Mouse (Mus musculus) CH12.LX (cell line): ENCODE data around the gene Slc26a8. TPM values are rescaled to one million over a fixed set of nuclear protein-coding genes. Genes with fewer than 3 reads are reported as not detected.
"Not testable (repeated sequence)": the region's sequence is repeated elsewhere in the genome, so short reads cannot be mapped to it uniquely, and the experiment has no call there.

Experiments
- DNase-seq: peaks from one replicate; pipeline ENCODE4 v3.0.0-alpha.2; 2013; ENCODE audit errors: extremely low read depth
- H3K27ac ChIP-seq: 2 replicates; pipeline ENCODE4 v1.5.1; 2012; ENCODE audit warnings: low read depth, mild to moderate bottlenecking, control low read depth, moderate library complexity; ENCODE audit not compliant: insufficient read depth
- H3K27me3 ChIP-seq: replicated peaks from 2 replicates; pipeline ENCODE3; 2012; ENCODE audit warnings: inconsistent platforms
- H3K36me3 ChIP-seq, 2 experiments: replicated peaks in 1 of 2; 2 replicates each; pipeline versions ENCODE3 to v1.6.1; 2012; ENCODE audit warnings: inconsistent platforms in 1 of 2, low read length in 1 of 2, mild to moderate bottlenecking in 1 of 2, mixed read lengths in 1 of 2, moderate library complexity in 1 of 2; ENCODE audit not compliant: control insufficient read depth in 1 of 2, insufficient read depth in 1 of 2
- H3K4me1 ChIP-seq, 2 experiments: 2 replicates each; pipeline ENCODE4 v1.6.1; 2012; ENCODE audit warnings: inconsistent platforms in 1 of 2, moderate library complexity in 1 of 2; ENCODE audit not compliant: insufficient read depth in 2 of 2, control insufficient read depth in 1 of 2
- H3K4me2 ChIP-seq: 2 replicates; pipeline ENCODE4 v1.6.1; 2012; ENCODE audit warnings: low read depth, mild to moderate bottlenecking, control low read depth; ENCODE audit not compliant: poor library complexity, insufficient read depth, severe bottlenecking
- H3K4me3 ChIP-seq, 3 experiments: fragments of 150-350 bp in 1 of 3; sonication (generic) in 1 of 3; replicated peaks in 1 of 3; 2 replicates each; pipeline versions ENCODE3 to v1.5.1; 2011 to 2012; ENCODE audit warnings: low read depth in 2 of 3, low read length in 2 of 3, mild to moderate bottlenecking in 2 of 3, moderate library complexity in 2 of 3, control low read depth in 1 of 3, improper control_type of control experiment in 1 of 3, inconsistent platforms in 1 of 3, mixed read lengths in 1 of 3; ENCODE audit not compliant: poor library complexity in 1 of 3
- H3K79me2 ChIP-seq: replicated peaks from 2 replicates; pipeline ENCODE4 v1.6.1; 2012; ENCODE audit warnings: mild to moderate bottlenecking, moderate library complexity; ENCODE audit not compliant: control insufficient read depth, poor library complexity, insufficient read depth, severe bottlenecking; ENCODE audit errors: extremely low read depth
- H3K9ac ChIP-seq: 2 replicates; pipeline ENCODE4 v1.6.1; 2012; ENCODE audit warnings: low read depth, mild to moderate bottlenecking, control low read depth, moderate library complexity; ENCODE audit not compliant: insufficient read depth
- H3K9me3 ChIP-seq: replicated peaks from 2 replicates; pipeline ENCODE3; 2012; ENCODE audit warnings: low read length, inconsistent platforms, mixed read lengths
- CTCF ChIP-seq, 2 experiments: IDR thresholded peaks in 1 of 2; conservative IDR thresholded peaks in 1 of 2; 2 replicates each; pipeline ENCODE4 v1.5.1; 2011 to 2012; ENCODE audit warnings: low read depth in 2 of 2, low read length in 2 of 2, improper control_type of control experiment in 1 of 2, inconsistent platforms in 1 of 2, mild to moderate bottlenecking in 1 of 2, moderate library complexity in 1 of 2
- ELF1 ChIP-seq: IDR thresholded peaks from 2 replicates; pipeline ENCODE4 v1.6.1; 2014; ENCODE audit warnings: low read depth, mild to moderate bottlenecking, inconsistent platforms, low read length, improper control_type of control experiment
- EP300 ChIP-seq: IDR thresholded peaks from 2 replicates; pipeline ENCODE4 v1.6.1; 2011; ENCODE audit warnings: low read length, improper control_type of control experiment
- ETS1 ChIP-seq: conservative IDR thresholded peaks from 2 replicates; pipeline ENCODE4 v1.6.1; 2012; ENCODE audit warnings: low read depth, mild to moderate bottlenecking, inconsistent platforms, low read length, improper control_type of control experiment, moderate library complexity
- HCFC1 ChIP-seq: IDR thresholded peaks from 2 replicates; pipeline ENCODE4 v1.6.1; 2012; ENCODE audit warnings: low read depth, mild to moderate bottlenecking, inconsistent platforms, low read length, improper control_type of control experiment
- JUND ChIP-seq: conservative IDR thresholded peaks from 2 replicates; pipeline ENCODE4 v1.6.1; 2011; ENCODE audit warnings: low read depth, low read length, improper control_type of control experiment
- MEF2A ChIP-seq: IDR thresholded peaks from 2 replicates; pipeline ENCODE4 v1.6.1; 2014; ENCODE audit warnings: low read depth, mild to moderate bottlenecking, inconsistent platforms, low read length, improper control_type of control experiment, borderline replicate concordance
- NELFE ChIP-seq: IDR thresholded peaks from 2 replicates; pipeline ENCODE4 v1.6.1; 2011; ENCODE audit warnings: low read depth, low read length, improper control_type of control experiment
- NRF1 ChIP-seq: IDR thresholded peaks from 2 replicates; pipeline ENCODE4 v1.6.1; 2014; ENCODE audit warnings: low read depth, mild to moderate bottlenecking, inconsistent platforms, low read length, improper control_type of control experiment, moderate library complexity
- PAX5 ChIP-seq: IDR thresholded peaks from 2 replicates; pipeline ENCODE4 v1.6.1; 2012; ENCODE audit warnings: low read length, inconsistent platforms, mixed read lengths
- POLR2A ChIP-seq: IDR thresholded peaks from 2 replicates; pipeline ENCODE4 v1.6.1; 2011; ENCODE audit warnings: low read depth, mild to moderate bottlenecking, improper control_type of control experiment, low read length
- RAD21 ChIP-seq: IDR thresholded peaks from 2 replicates; pipeline ENCODE4 v1.6.1; 2011; ENCODE audit warnings: low read depth, mild to moderate bottlenecking, low read length, improper control_type of control experiment, moderate library complexity
- RCOR1 ChIP-seq: conservative IDR thresholded peaks from 2 replicates; pipeline ENCODE4 v1.6.1; 2012; ENCODE audit warnings: low read depth, mild to moderate bottlenecking, inconsistent platforms, low read length, improper control_type of control experiment
- TBP ChIP-seq: conservative IDR thresholded peaks from 2 replicates; pipeline ENCODE4 v1.6.1; 2011; ENCODE audit warnings: low read depth, low read length, improper control_type of control experiment
- UBTF ChIP-seq: IDR thresholded peaks from 2 replicates; pipeline ENCODE4 v1.6.1; 2012; ENCODE audit warnings: low read depth, mild to moderate bottlenecking, inconsistent platforms, low read length, improper control_type of control experiment, moderate library complexity
- USF1 ChIP-seq: IDR thresholded peaks from 2 replicates; pipeline ENCODE4 v1.6.1; 2014; ENCODE audit warnings: low read depth, mild to moderate bottlenecking, inconsistent platforms, low read length, improper control_type of control experiment
- USF2 ChIP-seq: conservative IDR thresholded peaks from 2 replicates; pipeline ENCODE4 v1.6.1; 2011; ENCODE audit warnings: low read depth, low read length, improper control_type of control experiment
- ZC3H11A ChIP-seq: IDR thresholded peaks from 2 replicates; pipeline ENCODE4 v1.6.1; 2012; ENCODE audit warnings: low read depth, mild to moderate bottlenecking, inconsistent platforms, low read length, improper control_type of control experiment
- ZMIZ1 ChIP-seq: IDR thresholded peaks from 2 replicates; pipeline ENCODE4 v1.6.1; 2012; ENCODE audit warnings: low read depth, mild to moderate bottlenecking, inconsistent platforms, low read length, improper control_type of control experiment
- ZNF384 ChIP-seq: IDR thresholded peaks from 2 replicates; pipeline ENCODE4 v1.6.1; 2012; ENCODE audit warnings: low read depth, low read length, improper control_type of control experiment, inconsistent platforms
- dilution Hi-C: fragments of 300-500 bp; cut with MboI; formaldehyde crosslinking; loops from 2 replicates; pipeline ENCODE4 v1.14.3; 2020; ENCODE audit warnings: low sequenced_read_pairs; ENCODE audit not compliant: extremely low pct_unique_long_range_greater_than_20kb, extremely low pct_ligation_motif_present
- in situ Hi-C: fragments of 300-500 bp; cut with MboI; formaldehyde crosslinking; loops from 3 replicates; pipeline ENCODE4 v1.14.3; 2019; ENCODE audit warnings: low sequenced_read_pairs, low pct_ligation_motif_present, low pct_unique_long_range_greater_than_20kb, mixed read lengths
- polyA plus RNA-seq: library from polyadenylated mRNA; unstranded; fragments of >175 nt; gene quantifications from 2 replicates; pipeline ENCODE4 v1.2.1, GENCODE M21; 2012; ENCODE audit warnings: low read depth; ENCODE audit not compliant: insufficient read length
- total RNA-seq, 2 experiments: library from RNA; depleted of rRNA; stranded (reverse); fragments of 300-350 nt in 1 of 2; fragments of >200 nt in 1 of 2; gene quantifications; 2 replicates each; pipeline ENCODE4 v1.2.3; 2012 to 2014

Gene Slc26a8
- total and polyA plus RNA-seq, 3 experiments, result 0.44 TPM; not detected in 2

DNA sequence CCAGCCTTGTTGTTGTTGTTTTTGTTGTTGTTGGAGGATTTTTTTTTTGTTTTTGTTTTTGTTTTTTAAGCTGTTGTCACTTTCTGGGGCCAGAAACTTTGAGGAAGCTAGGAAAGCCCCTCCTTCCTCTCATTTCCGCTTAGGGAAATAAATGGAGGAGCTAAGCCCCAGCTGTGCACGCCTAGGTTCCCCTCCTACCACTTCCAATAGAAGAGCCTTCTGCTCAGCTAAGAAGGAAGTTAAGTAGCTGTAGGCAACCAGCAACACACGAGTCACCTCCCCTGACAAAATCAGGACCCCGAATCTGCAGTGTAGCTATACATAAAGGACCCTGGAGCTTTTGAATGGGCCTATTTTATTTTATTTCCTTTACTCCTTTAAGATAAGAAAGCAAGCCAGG lies 47.9 kb upstream of the Slc26a8 start:
- DNase-seq, result no peak
- H3K9ac ChIP-seq, result no peak overlapping the region
- no peaks in the 10 kb centered on the region for H3K9me3 ChIP-seq
- no peak overlapping the region for H3K4me2 ChIP-seq
- TF ChIP-seq ZNF384 (no peak), HCFC1 (no peak), TBP (no peak), CTCF (conservative IDR thresholded peaks at IDR 0.05 in 1 of 2, IDR thresholded peaks at IDR 0.05 in 1 of 2; ENCODE audit: low read depth in 2 of 2, low read length in 2 of 2) (no peak), EP300 (no peak), USF2 (no peak), ZC3H11A (no peak), USF1 (no peak), RCOR1 (no peak), NRF1 (no peak)
- H3K27me3 ChIP-seq, result no peaks in the 10 kb centered on the region
- no peak overlapping the region for H3K27ac ChIP-seq
- H3K4me3 ChIP-seq, result no peak overlapping the region
- H3K79me2 ChIP-seq, result no peaks in the 10 kb centered on the region
- peaks cover 30 to 79% of the 10 kb centered on the region in 2 experiments for H3K36me3 ChIP-seq
- peaks cover 3 to 32% of the 10 kb centered on the region in 2 experiments; a peak in 2 of 4 replicates for H3K4me1 ChIP-seq
- in situ Hi-C loops, result no loop called here
- dilution Hi-C loops, result no loop called here

DNA sequence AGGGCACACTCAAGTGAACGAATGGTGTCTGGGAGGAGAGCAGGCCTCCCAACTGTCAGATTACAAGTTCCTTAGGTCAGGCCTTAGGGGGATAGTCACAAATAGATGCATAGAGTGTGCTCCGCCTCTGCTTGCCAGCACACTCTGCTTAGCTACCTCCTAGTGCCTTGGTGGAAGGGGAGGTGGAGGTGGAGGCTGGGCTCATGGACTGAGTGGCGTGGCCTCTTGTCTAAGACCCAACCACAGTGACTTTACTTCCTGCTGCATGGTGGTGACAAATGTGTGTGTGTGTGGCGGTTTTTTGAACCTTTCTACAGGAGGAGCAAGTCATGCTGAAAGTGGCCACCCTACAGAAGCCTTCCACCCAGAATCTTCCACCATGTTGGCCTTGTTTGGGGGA lies 46.5 kb upstream of the Slc26a8 start:
- in situ Hi-C loops (no loop called here), dilution Hi-C loops (no loop called here)
- DNase-seq, result peak; percentile 21
- Histone ChIP-seq H3K4me1 (peaks cover 3 to 25% of the 10 kb centered on the region in 2 experiments; a peak in 2 of 4 replicates), H3K4me3 (no peak overlapping the region), H3K27ac (no peak overlapping the region), H3K27me3 (no peaks in the 10 kb centered on the region), H3K36me3 (peaks cover 26 to 81% of the 10 kb centered on the region in 2 experiments), H3K9ac (no peak overlapping the region), H3K79me2 (no peaks in the 10 kb centered on the region; the same call in 1 of the 2 replicates), H3K4me2 (no peak overlapping the region), H3K9me3 (no peaks in the 10 kb centered on the region)
- TF ChIP-seq USF1, result no peak
- no peak for TF ChIP-seq JUND
- no peak for TF ChIP-seq ZC3H11A
- no peak for TF ChIP-seq UBTF

DNA sequence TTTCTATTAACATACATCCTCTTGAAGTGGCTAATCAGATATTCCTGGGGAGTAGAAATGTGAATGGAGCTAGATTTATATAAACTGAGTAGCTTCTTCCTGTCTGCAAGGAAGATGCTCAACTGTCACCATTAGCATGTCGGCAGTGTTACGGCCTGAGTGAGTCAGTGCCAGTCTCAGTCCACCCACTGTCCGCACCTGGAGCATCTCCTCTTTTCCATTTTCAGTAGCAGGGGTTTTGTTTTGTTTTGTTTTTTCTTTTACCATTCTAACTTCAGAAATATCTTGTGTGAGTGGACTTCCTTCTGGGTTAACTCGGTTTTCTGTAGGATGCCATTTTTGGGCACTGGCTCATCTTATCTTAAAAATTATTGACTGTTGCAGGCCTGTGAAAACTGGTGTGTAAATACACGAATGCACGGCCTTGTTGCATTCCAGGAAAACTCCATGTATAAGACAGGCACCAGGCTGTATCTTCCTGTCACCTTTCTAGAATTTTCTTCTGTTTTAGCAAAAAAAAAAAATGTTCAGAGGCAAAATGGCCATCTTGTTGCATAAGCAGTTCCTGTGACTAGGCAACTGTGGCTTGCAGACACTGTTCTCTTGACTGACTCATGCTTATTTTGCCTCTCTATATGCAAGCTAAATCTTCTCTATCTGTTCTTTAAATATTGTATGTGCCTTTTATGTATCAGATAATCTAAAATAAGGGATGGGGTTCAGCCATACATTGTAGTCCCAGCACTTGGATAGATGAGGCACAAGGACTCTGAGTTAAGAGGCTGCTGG lies 45.5 kb upstream of the Slc26a8 start:
- Histone ChIP-seq H3K27ac (no peak overlapping the region), H3K4me1 (peaks cover 3 to 25% of the 10 kb centered on the region in 2 experiments; a peak in 2 of 4 replicates), H3K36me3 (peaks cover 28 to 81% of the 10 kb centered on the region in 2 experiments), H3K27me3 (no peaks in the 10 kb centered on the region), H3K79me2 (no peaks in the 10 kb centered on the region; the same call in 1 of the 2 replicates), H3K4me2 (no peak overlapping the region)
- TF ChIP-seq ZMIZ1, result no peak
- no peak for TF ChIP-seq EP300
- TF ChIP-seq ETS1, result no peak
- no peak for TF ChIP-seq UBTF
- TF ChIP-seq RAD21, result no peak
- TF ChIP-seq USF2, result no peak
- no peak for TF ChIP-seq ZNF384
- TF ChIP-seq MEF2A, result no peak
- TF ChIP-seq ELF1, result no peak
- no peak for TF ChIP-seq NELFE
- no peak for TF ChIP-seq PAX5
- no peak for TF ChIP-seq POLR2A
- TF ChIP-seq, all 38 proteins: peak for 0
- DNase-seq, result no peak
- in situ Hi-C loops (no loop called here), dilution Hi-C loops (no loop called here)
- Histone ChIP-seq H3K9me3 (no peaks in the 10 kb centered on the region), H3K9ac (no peak overlapping the region), H3K4me3 (no peak overlapping the region)

DNA sequence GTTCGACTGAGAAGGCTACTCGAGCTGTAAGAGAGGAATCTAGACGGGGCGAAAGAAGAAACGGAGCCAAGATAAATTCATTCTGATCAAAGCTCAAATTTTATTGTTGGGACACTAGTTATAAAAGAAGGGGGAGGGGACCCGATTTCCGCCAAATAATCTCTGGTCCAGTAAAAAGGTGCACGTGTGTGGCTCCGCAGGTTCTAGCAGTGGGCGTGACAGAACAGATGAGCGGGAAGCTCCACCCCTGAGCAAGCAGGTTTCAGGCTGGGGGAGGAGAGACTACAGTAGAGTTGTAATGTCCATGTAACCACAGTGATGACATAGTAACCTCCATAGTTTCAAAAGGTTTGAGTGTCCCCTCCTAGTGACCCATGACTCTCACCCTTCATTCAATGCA lies 37.5 kb upstream of the Slc26a8 start:
- in situ Hi-C loops, H3K4me3 ChIP-seq, H3K79me2 ChIP-seq, H3K9me3 ChIP-seq, H3K9ac ChIP-seq, H3K4me1 ChIP-seq, H3K4me2 ChIP-seq, H3K27me3 ChIP-seq, DNase-seq, dilution Hi-C loops, H3K27ac ChIP-seq: not testable (repeated sequence)
- H3K36me3 ChIP-seq, result peaks cover 36 to 86% of the 10 kb centered on the region in 2 experiments
